Mouse (Mus musculus): ENCODE results near the gene Rap1gap2. TPM values are rescaled to one million over a fixed set of nuclear protein-coding genes. Genes with fewer than 3 reads are reported as not detected.

Rap1gap2 gene
- polyA plus RNA-seq, 1 experiment from 2014 or later: 5.0 TPM

- ATAC-seq (ENCODE audit: low FRiP score, low TSS enrichment): no peak
- no peaks in the 10 kb centered on the region for H3K36me3 ChIP-seq (ENCODE audit: control insufficient read depth, insufficient read depth, low read length)
- no peak overlapping the region for H3K27ac ChIP-seq (ENCODE audit: low read depth, low read length)
- WGBS: 59% methylated on average over 6 of the region's 6 CpGs
- H3K9me3 ChIP-seq (ENCODE audit: control insufficient read depth, low read length): no peaks in the 10 kb centered on the region
- no peak overlapping the region for H3K4me3 ChIP-seq (ENCODE audit: low read length)
- no peaks in the 10 kb centered on the region for H3K27me3 ChIP-seq (ENCODE audit: control insufficient read depth, insufficient read depth, low read length)
- no peaks in the 10 kb centered on the region for H3K4me1 ChIP-seq (ENCODE audit: control insufficient read depth, insufficient read depth, low read length)
- no peak overlapping the region for H3K9ac ChIP-seq (ENCODE audit: low read depth, low read length)
- H3K4me2 ChIP-seq (replicated peaks; ENCODE audit: low read depth, low read length): no peak overlapping the region
Measured at GRCm38 (mm10) chr11:74569735-74570134, 41.0 kb downstream of the Rap1gap2 start.

- Histone ChIP-seq H3K9ac (ENCODE audit: low read depth, low read length) (no peak overlapping the region), H3K27me3 (ENCODE audit: control insufficient read depth, insufficient read depth, low read length) (no peaks in the 10 kb centered on the region), H3K4me1 (ENCODE audit: control insufficient read depth, insufficient read depth, low read length) (no peaks in the 10 kb centered on the region), H3K36me3 (ENCODE audit: control insufficient read depth, insufficient read depth, low read length) (no peaks in the 10 kb centered on the region), H3K4me2 (replicated peaks; ENCODE audit: low read depth, low read length) (no peak overlapping the region), H3K27ac (ENCODE audit: low read depth, low read length) (no peak overlapping the region), H3K4me3 (ENCODE audit: low read length) (no peak overlapping the region), H3K9me3 (ENCODE audit: control insufficient read depth, low read length) (no peaks in the 10 kb centered on the region)
- no peak for ATAC-seq (ENCODE audit: low FRiP score, low TSS enrichment)
- 88% methylated on average over 5 of the region's 5 CpGs for WGBS
Measured at GRCm38 (mm10) chr11:74568463-74568862, 42.3 kb downstream of the Rap1gap2 start.

- H3K4me1 ChIP-seq (ENCODE audit: control insufficient read depth, insufficient read depth, low read length): no peaks in the 10 kb centered on the region
- no peak overlapping the region for H3K9ac ChIP-seq (ENCODE audit: low read depth, low read length)
- no peak overlapping the region for H3K4me2 ChIP-seq (replicated peaks; ENCODE audit: low read depth, low read length)
- no peaks in the 10 kb centered on the region for H3K9me3 ChIP-seq (ENCODE audit: control insufficient read depth, low read length)
- no peaks in the 10 kb centered on the region for H3K27me3 ChIP-seq (ENCODE audit: control insufficient read depth, insufficient read depth, low read length)
- no peaks in the 10 kb centered on the region for H3K36me3 ChIP-seq (ENCODE audit: control insufficient read depth, insufficient read depth, low read length)
- H3K27ac ChIP-seq (ENCODE audit: low read depth, low read length): no peak overlapping the region
- no peak overlapping the region for H3K4me3 ChIP-seq (ENCODE audit: low read length)
- WGBS: 52% methylated on average over 3 of the region's 3 CpGs
- ATAC-seq (ENCODE audit: low FRiP score, low TSS enrichment): no peak
Measured at GRCm38 (mm10) chr11:74568004-74568403, 42.7 kb downstream of the Rap1gap2 start.

GRCm38 (mm10) chr11:74566326-74566874, 44.3 kb downstream of the Rap1gap2 start:
- no peak overlapping the region for H3K27ac ChIP-seq (ENCODE audit: low read depth, low read length)
- ATAC-seq (ENCODE audit: low FRiP score, low TSS enrichment): no peak
- H3K4me2 ChIP-seq (replicated peaks; ENCODE audit: low read depth, low read length): no peak overlapping the region
- no peaks in the 10 kb centered on the region for H3K27me3 ChIP-seq (ENCODE audit: control insufficient read depth, insufficient read depth, low read length)
- no peaks in the 10 kb centered on the region for H3K36me3 ChIP-seq (ENCODE audit: control insufficient read depth, insufficient read depth, low read length)
- H3K4me1 ChIP-seq (ENCODE audit: control insufficient read depth, insufficient read depth, low read length): no peaks in the 10 kb centered on the region
- H3K9me3 ChIP-seq (ENCODE audit: control insufficient read depth, low read length): no peaks in the 10 kb centered on the region
- no peak overlapping the region for H3K9ac ChIP-seq (ENCODE audit: low read depth, low read length)
- no peak overlapping the region for H3K4me3 ChIP-seq (ENCODE audit: low read length)
- WGBS: 85% methylated on average over 4 of the region's 4 CpGs

GRCm38 (mm10) chr11:74561392-74561791, 49.3 kb downstream of the Rap1gap2 start:
- Histone ChIP-seq H3K27me3 (ENCODE audit: control insufficient read depth, insufficient read depth, low read length) (no peaks in the 10 kb centered on the region), H3K4me3 (ENCODE audit: low read length) (no peak overlapping the region), H3K4me1 (ENCODE audit: control insufficient read depth, insufficient read depth, low read length) (no peaks in the 10 kb centered on the region), H3K9me3 (ENCODE audit: control insufficient read depth, low read length) (no peaks in the 10 kb centered on the region), H3K9ac (ENCODE audit: low read depth, low read length) (no peak overlapping the region), H3K36me3 (ENCODE audit: control insufficient read depth, insufficient read depth, low read length) (no peaks in the 10 kb centered on the region), H3K27ac (ENCODE audit: low read depth, low read length) (no peak overlapping the region), H3K4me2 (replicated peaks; ENCODE audit: low read depth, low read length) (no peak overlapping the region)
- no peak for ATAC-seq (ENCODE audit: low FRiP score, low TSS enrichment)
- WGBS: 94% methylated on average over 4 of the region's 4 CpGs

GRCm38 (mm10) chr11:74560600-74561227, 50.0 kb downstream of the Rap1gap2 start:
- H3K4me1 ChIP-seq (ENCODE audit: control insufficient read depth, insufficient read depth, low read length): no peaks in the 10 kb centered on the region
- no peaks in the 10 kb centered on the region for H3K27me3 ChIP-seq (ENCODE audit: control insufficient read depth, insufficient read depth, low read length)
- no peaks in the 10 kb centered on the region for H3K36me3 ChIP-seq (ENCODE audit: control insufficient read depth, insufficient read depth, low read length)
- no peak overlapping the region for H3K9ac ChIP-seq (ENCODE audit: low read depth, low read length)
- ATAC-seq (ENCODE audit: low FRiP score, low TSS enrichment): no peak
- WGBS: 87% methylated on average over 9 of the region's 9 CpGs
- no peak overlapping the region for H3K27ac ChIP-seq (ENCODE audit: low read depth, low read length)
- H3K9me3 ChIP-seq (ENCODE audit: control insufficient read depth, low read length): no peaks in the 10 kb centered on the region
- H3K4me3 ChIP-seq (ENCODE audit: low read length): no peak overlapping the region
- no peak overlapping the region for H3K4me2 ChIP-seq (replicated peaks; ENCODE audit: low read depth, low read length)

GRCm38 (mm10) chr11:74559793-74560433, 50.8 kb downstream of the Rap1gap2 start:
- 51% methylated on average over 5 of the region's 5 CpGs for WGBS
- no peak overlapping the region for H3K27ac ChIP-seq (ENCODE audit: low read depth, low read length)
- no peaks in the 10 kb centered on the region for H3K36me3 ChIP-seq (ENCODE audit: control insufficient read depth, insufficient read depth, low read length)
- H3K9ac ChIP-seq (ENCODE audit: low read depth, low read length): no peak overlapping the region
- no peaks in the 10 kb centered on the region for H3K9me3 ChIP-seq (ENCODE audit: control insufficient read depth, low read length)
- no peak overlapping the region for H3K4me3 ChIP-seq (ENCODE audit: low read length)
- H3K4me2 ChIP-seq (replicated peaks; ENCODE audit: low read depth, low read length): no peak overlapping the region
- peak; percentile 86 for ATAC-seq (ENCODE audit: low FRiP score, low TSS enrichment)
- H3K4me1 ChIP-seq (ENCODE audit: control insufficient read depth, insufficient read depth, low read length): no peaks in the 10 kb centered on the region
- H3K27me3 ChIP-seq (ENCODE audit: control insufficient read depth, insufficient read depth, low read length): no peaks in the 10 kb centered on the region

GRCm38 (mm10) chr11:74558933-74559332, 51.8 kb downstream of the Rap1gap2 start:
- Histone ChIP-seq H3K27ac (ENCODE audit: low read depth, low read length) (no peak overlapping the region), H3K9me3 (ENCODE audit: control insufficient read depth, low read length) (no peaks in the 10 kb centered on the region), H3K4me1 (ENCODE audit: control insufficient read depth, insufficient read depth, low read length) (peaks cover 2% of the 10 kb centered on the region; the same call in 1 of the 2 replicates), H3K36me3 (ENCODE audit: control insufficient read depth, insufficient read depth, low read length) (no peaks in the 10 kb centered on the region), H3K4me2 (replicated peaks; ENCODE audit: low read depth, low read length) (no peak overlapping the region), H3K4me3 (ENCODE audit: low read length) (no peak overlapping the region), H3K27me3 (ENCODE audit: control insufficient read depth, insufficient read depth, low read length) (no peaks in the 10 kb centered on the region), H3K9ac (ENCODE audit: low read depth, low read length) (no peak overlapping the region)
- 84% methylated on average over 5 of the region's 5 CpGs for WGBS
- ATAC-seq (ENCODE audit: low FRiP score, low TSS enrichment): no peak

GRCm38 (mm10) chr11:74557456-74558230, 53.1 kb downstream of the Rap1gap2 start:
- H3K4me1 ChIP-seq (ENCODE audit: control insufficient read depth, insufficient read depth, low read length): peaks cover 2% of the 10 kb centered on the region; the same call in 1 of the 2 replicates
- H3K9ac ChIP-seq (ENCODE audit: low read depth, low read length): no peak overlapping the region
- no peak overlapping the region for H3K4me2 ChIP-seq (replicated peaks; ENCODE audit: low read depth, low read length)
- H3K4me3 ChIP-seq (ENCODE audit: low read length): no peak overlapping the region
- no peak overlapping the region for H3K27ac ChIP-seq (ENCODE audit: low read depth, low read length)
- 66% methylated on average over 11 of the region's 11 CpGs for WGBS
- ATAC-seq (ENCODE audit: low FRiP score, low TSS enrichment): no peak
- H3K27me3 ChIP-seq (ENCODE audit: control insufficient read depth, insufficient read depth, low read length): no peaks in the 10 kb centered on the region
- H3K36me3 ChIP-seq (ENCODE audit: control insufficient read depth, insufficient read depth, low read length): no peaks in the 10 kb centered on the region
- no peaks in the 10 kb centered on the region for H3K9me3 ChIP-seq (ENCODE audit: control insufficient read depth, low read length)
